Mouse (Mus musculus) CH12.LX (cell line): ENCODE results near the gene Cyp2c23. TPM values are rescaled to one million over a fixed set of nuclear protein-coding genes. Genes with fewer than 3 reads are reported as not detected.

Experiments used
- DNase-seq: peaks from one replicate; pipeline ENCODE4 v3.0.0-alpha.2; 2013; ENCODE audit errors: extremely low read depth
- H3K27ac ChIP-seq: 2 replicates; pipeline ENCODE4 v1.5.1; 2012; ENCODE audit warnings: low read depth, mild to moderate bottlenecking, control low read depth, moderate library complexity; ENCODE audit not compliant: insufficient read depth
- H3K27me3 ChIP-seq: replicated peaks from 2 replicates; pipeline ENCODE3; 2012; ENCODE audit warnings: inconsistent platforms
- H3K36me3 ChIP-seq, 2 experiments: replicated peaks in 1 of 2; 2 replicates each; pipeline versions ENCODE3 to v1.6.1; 2012; ENCODE audit warnings: inconsistent platforms in 1 of 2, low read length in 1 of 2, mild to moderate bottlenecking in 1 of 2, mixed read lengths in 1 of 2, moderate library complexity in 1 of 2; ENCODE audit not compliant: control insufficient read depth in 1 of 2, insufficient read depth in 1 of 2
- H3K4me1 ChIP-seq, 2 experiments: 2 replicates each; pipeline ENCODE4 v1.6.1; 2012; ENCODE audit warnings: inconsistent platforms in 1 of 2, moderate library complexity in 1 of 2; ENCODE audit not compliant: insufficient read depth in 2 of 2, control insufficient read depth in 1 of 2
- H3K4me2 ChIP-seq: 2 replicates; pipeline ENCODE4 v1.6.1; 2012; ENCODE audit warnings: low read depth, mild to moderate bottlenecking, control low read depth; ENCODE audit not compliant: poor library complexity, insufficient read depth, severe bottlenecking
- H3K4me3 ChIP-seq, 3 experiments: fragments of 150-350 bp in 1 of 3; sonication (generic) in 1 of 3; replicated peaks in 1 of 3; 2 replicates each; pipeline versions ENCODE3 to v1.5.1; 2011 to 2012; ENCODE audit warnings: low read depth in 2 of 3, low read length in 2 of 3, mild to moderate bottlenecking in 2 of 3, moderate library complexity in 2 of 3, control low read depth in 1 of 3, improper control_type of control experiment in 1 of 3, inconsistent platforms in 1 of 3, mixed read lengths in 1 of 3; ENCODE audit not compliant: poor library complexity in 1 of 3
- H3K79me2 ChIP-seq: replicated peaks from 2 replicates; pipeline ENCODE4 v1.6.1; 2012; ENCODE audit warnings: mild to moderate bottlenecking, moderate library complexity; ENCODE audit not compliant: control insufficient read depth, poor library complexity, insufficient read depth, severe bottlenecking; ENCODE audit errors: extremely low read depth
- H3K9ac ChIP-seq: 2 replicates; pipeline ENCODE4 v1.6.1; 2012; ENCODE audit warnings: low read depth, mild to moderate bottlenecking, control low read depth, moderate library complexity; ENCODE audit not compliant: insufficient read depth
- H3K9me3 ChIP-seq: replicated peaks from 2 replicates; pipeline ENCODE3; 2012; ENCODE audit warnings: low read length, inconsistent platforms, mixed read lengths
- BHLHE40 ChIP-seq: IDR thresholded peaks from 2 replicates; pipeline ENCODE4 v1.6.1; 2011; ENCODE audit warnings: mild to moderate bottlenecking, low read depth, low read length, improper control_type of control experiment
- CHD1 ChIP-seq: IDR thresholded peaks from 2 replicates; pipeline ENCODE4 v1.6.1; 2012; ENCODE audit warnings: low read depth, low read length, improper control_type of control experiment, inconsistent platforms
- CHD2 ChIP-seq: IDR thresholded peaks from 2 replicates; pipeline ENCODE4 v1.6.1; 2011; ENCODE audit warnings: low read length, improper control_type of control experiment
- CTCF ChIP-seq, 2 experiments: IDR thresholded peaks in 1 of 2; conservative IDR thresholded peaks in 1 of 2; 2 replicates each; pipeline ENCODE4 v1.5.1; 2011 to 2012; ENCODE audit warnings: low read depth in 2 of 2, low read length in 2 of 2, improper control_type of control experiment in 1 of 2, inconsistent platforms in 1 of 2, mild to moderate bottlenecking in 1 of 2, moderate library complexity in 1 of 2
- ELF1 ChIP-seq: IDR thresholded peaks from 2 replicates; pipeline ENCODE4 v1.6.1; 2014; ENCODE audit warnings: low read depth, mild to moderate bottlenecking, inconsistent platforms, low read length, improper control_type of control experiment
- EP300 ChIP-seq: IDR thresholded peaks from 2 replicates; pipeline ENCODE4 v1.6.1; 2011; ENCODE audit warnings: low read length, improper control_type of control experiment
- GABPA ChIP-seq: IDR thresholded peaks from 2 replicates; pipeline ENCODE4 v1.6.1; 2012; ENCODE audit warnings: low read depth, low read length, improper control_type of control experiment, inconsistent platforms; ENCODE audit not compliant: insufficient replicate concordance
- IRF4 ChIP-seq: IDR thresholded peaks from 2 replicates; pipeline ENCODE4 v1.6.1; 2014; ENCODE audit warnings: low read depth, mild to moderate bottlenecking, inconsistent platforms, low read length, improper control_type of control experiment
- JUN ChIP-seq: IDR thresholded peaks from 2 replicates; pipeline ENCODE4 v1.6.1; 2011; ENCODE audit warnings: low read depth, mild to moderate bottlenecking, low read length, improper control_type of control experiment, moderate library complexity; ENCODE audit not compliant: insufficient read depth
- JUND ChIP-seq: conservative IDR thresholded peaks from 2 replicates; pipeline ENCODE4 v1.6.1; 2011; ENCODE audit warnings: low read depth, low read length, improper control_type of control experiment
- KAT2A ChIP-seq: IDR thresholded peaks from 2 replicates; pipeline ENCODE4 v1.6.1; 2012; ENCODE audit warnings: low read length, improper control_type of control experiment, inconsistent platforms; ENCODE audit not compliant: insufficient replicate concordance
- MAFK ChIP-seq: IDR thresholded peaks from 2 replicates; pipeline ENCODE4 v1.6.1; 2011; ENCODE audit warnings: low read length, improper control_type of control experiment; ENCODE audit not compliant: insufficient replicate concordance
- MEF2A ChIP-seq: IDR thresholded peaks from 2 replicates; pipeline ENCODE4 v1.6.1; 2014; ENCODE audit warnings: low read depth, mild to moderate bottlenecking, inconsistent platforms, low read length, improper control_type of control experiment, borderline replicate concordance
- MXI1 ChIP-seq: IDR thresholded peaks from 2 replicates; pipeline ENCODE4 v1.6.1; 2011; ENCODE audit warnings: mild to moderate bottlenecking, low read depth, low read length, improper control_type of control experiment
- MYC ChIP-seq: IDR thresholded peaks from 2 replicates; pipeline ENCODE4 v1.6.1; 2011; ENCODE audit warnings: low read depth, mild to moderate bottlenecking, improper control_type of control experiment, low read length
- NRF1 ChIP-seq: IDR thresholded peaks from 2 replicates; pipeline ENCODE4 v1.6.1; 2014; ENCODE audit warnings: low read depth, mild to moderate bottlenecking, inconsistent platforms, low read length, improper control_type of control experiment, moderate library complexity
- PAX5 ChIP-seq: IDR thresholded peaks from 2 replicates; pipeline ENCODE4 v1.6.1; 2012; ENCODE audit warnings: low read length, inconsistent platforms, mixed read lengths
- POLR2A ChIP-seq: IDR thresholded peaks from 2 replicates; pipeline ENCODE4 v1.6.1; 2011; ENCODE audit warnings: low read depth, mild to moderate bottlenecking, improper control_type of control experiment, low read length
- POLR2AphosphoS2 ChIP-seq: IDR thresholded peaks from 2 replicates; pipeline ENCODE4 v1.6.1; 2011; ENCODE audit warnings: low read depth, low read length, improper control_type of control experiment
- RCOR1 ChIP-seq: conservative IDR thresholded peaks from 2 replicates; pipeline ENCODE4 v1.6.1; 2012; ENCODE audit warnings: low read depth, mild to moderate bottlenecking, inconsistent platforms, low read length, improper control_type of control experiment
- SIN3A ChIP-seq: IDR thresholded peaks from 2 replicates; pipeline ENCODE4 v1.6.1; 2012; ENCODE audit warnings: low read length, improper control_type of control experiment, inconsistent platforms
- UBTF ChIP-seq: IDR thresholded peaks from 2 replicates; pipeline ENCODE4 v1.6.1; 2012; ENCODE audit warnings: low read depth, mild to moderate bottlenecking, inconsistent platforms, low read length, improper control_type of control experiment, moderate library complexity
- USF1 ChIP-seq: IDR thresholded peaks from 2 replicates; pipeline ENCODE4 v1.6.1; 2014; ENCODE audit warnings: low read depth, mild to moderate bottlenecking, inconsistent platforms, low read length, improper control_type of control experiment
- ZC3H11A ChIP-seq: IDR thresholded peaks from 2 replicates; pipeline ENCODE4 v1.6.1; 2012; ENCODE audit warnings: low read depth, mild to moderate bottlenecking, inconsistent platforms, low read length, improper control_type of control experiment
- ZKSCAN1 ChIP-seq: IDR thresholded peaks from 2 replicates; pipeline ENCODE4 v1.6.1; 2012; ENCODE audit warnings: low read depth, inconsistent platforms, low read length, improper control_type of control experiment, borderline replicate concordance
- ZMIZ1 ChIP-seq: IDR thresholded peaks from 2 replicates; pipeline ENCODE4 v1.6.1; 2012; ENCODE audit warnings: low read depth, mild to moderate bottlenecking, inconsistent platforms, low read length, improper control_type of control experiment
- dilution Hi-C: fragments of 300-500 bp; cut with MboI; formaldehyde crosslinking; loops from 2 replicates; pipeline ENCODE4 v1.14.3; 2020; ENCODE audit warnings: low sequenced_read_pairs; ENCODE audit not compliant: extremely low pct_unique_long_range_greater_than_20kb, extremely low pct_ligation_motif_present
- in situ Hi-C: fragments of 300-500 bp; cut with MboI; formaldehyde crosslinking; loops from 3 replicates; pipeline ENCODE4 v1.14.3; 2019; ENCODE audit warnings: low sequenced_read_pairs, low pct_ligation_motif_present, low pct_unique_long_range_greater_than_20kb, mixed read lengths
- polyA plus RNA-seq: library from polyadenylated mRNA; unstranded; fragments of >175 nt; gene quantifications from 2 replicates; pipeline ENCODE4 v1.2.1, GENCODE M21; 2012; ENCODE audit warnings: low read depth; ENCODE audit not compliant: insufficient read length
- total RNA-seq, 2 experiments: library from RNA; depleted of rRNA; stranded (reverse); fragments of 300-350 nt in 1 of 2; fragments of >200 nt in 1 of 2; gene quantifications; 2 replicates each; pipeline ENCODE4 v1.2.3; 2012 to 2014

Cyp2c23 gene
- total and polyA plus RNA-seq, 3 experiments, result 0.11 to 0.13 TPM; not detected in 1

GRCm38 (mm10) chr19:44063773-44064172 is 34.8 kb upstream of the Cyp2c23 start:
- dilution Hi-C loops (no loop called here), in situ Hi-C loops (no loop called here)
- Histone ChIP-seq H3K79me2 (peaks cover 8% of the 10 kb centered on the region), H3K4me2 (no peak overlapping the region), H3K9me3 (no peaks in the 10 kb centered on the region), H3K36me3 (peaks cover 23 to 59% of the 10 kb centered on the region in 2 experiments)
- DNase-seq, result no peak
- no peak for TF ChIP-seq RCOR1
- TF ChIP-seq, all 38 proteins: peak for 0
- Histone ChIP-seq H3K27me3 (no peaks in the 10 kb centered on the region), H3K4me1 (peaks cover 3 to 37% of the 10 kb centered on the region in 2 experiments; a peak in 3 of 4 replicates), H3K9ac (no peak overlapping the region), H3K27ac (no peak overlapping the region), H3K4me3 (no peak overlapping the region)

DNA sequence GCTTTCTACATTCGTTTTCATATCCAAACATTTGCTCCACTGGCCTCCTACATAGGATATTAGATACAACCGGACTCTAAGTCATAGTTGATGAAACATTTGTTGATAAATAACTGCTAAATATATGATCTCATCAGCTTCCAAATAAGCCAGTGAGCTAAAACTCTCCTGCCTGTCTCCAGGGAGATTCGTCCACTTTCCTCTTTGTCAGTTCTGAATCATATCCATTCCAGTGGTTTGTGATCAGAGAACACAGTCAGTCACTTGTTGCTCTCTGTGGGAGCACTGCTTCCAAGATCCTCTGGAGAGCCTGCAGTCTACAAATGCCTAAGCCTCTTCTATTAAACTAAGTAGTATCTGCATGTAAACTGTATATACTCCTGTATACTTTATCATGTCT is 31.2 kb upstream of the Cyp2c23 start:
- Histone ChIP-seq H3K9me3 (no peaks in the 10 kb centered on the region), H3K4me2 (no peak overlapping the region)
- in situ Hi-C loops, result no loop called here

GRCm38 (mm10) chr19:44055173-44055826 is 26.3 kb upstream of the Cyp2c23 start:
- Histone ChIP-seq H3K4me2 (no peak overlapping the region), H3K9me3 (no peaks in the 10 kb centered on the region), H3K4me1 (peaks cover 0 to 17% of the 10 kb centered on the region in 2 experiments; a peak in 1 of 4 replicates), H3K4me3 (no peak overlapping the region), H3K27me3 (no peaks in the 10 kb centered on the region), H3K9ac (no peak overlapping the region), H3K79me2 (no peaks in the 10 kb centered on the region), H3K36me3 (peaks cover 41 to 64% of the 10 kb centered on the region in 2 experiments), H3K27ac (no peak overlapping the region)
- in situ Hi-C loops, result no loop called here
- TF ChIP-seq CTCF (conservative IDR thresholded peaks at IDR 0.05 in 1 of 2, IDR thresholded peaks at IDR 0.05 in 1 of 2; ENCODE audit: low read depth in 2 of 2, low read length in 2 of 2) (no peak), USF1 (no peak), MXI1 (no peak), CHD2 (no peak), ZKSCAN1 (no peak), RCOR1 (no peak), NRF1 (no peak), MAFK (no peak), MYC (no peak), POLR2AphosphoS2 (no peak), CHD1 (no peak), EP300 (no peak)
- dilution Hi-C loops, result no loop called here
- DNase-seq, result no peak

More for the DNA sequence above, 31.2 kb upstream of the Cyp2c23 start:
- no peak overlapping the region for H3K9ac ChIP-seq
- TF ChIP-seq JUN (no peak), ELF1 (no peak), JUND (no peak), IRF4 (no peak), EP300 (no peak), UBTF (no peak), POLR2A (no peak), ZMIZ1 (no peak), PAX5 (no peak), MEF2A (no peak), GABPA (no peak), MAFK (no peak), MXI1 (no peak), SIN3A (no peak), ZC3H11A (no peak), CHD2 (no peak), BHLHE40 (no peak), USF1 (no peak), NRF1 (no peak), KAT2A (no peak)
- no peak overlapping the region for H3K27ac ChIP-seq
- peaks cover 0 to 16% of the 10 kb centered on the region in 2 experiments; a peak in 1 of 4 replicates for H3K4me1 ChIP-seq
- no peak overlapping the region for H3K4me3 ChIP-seq
- no peak for DNase-seq
- H3K36me3 ChIP-seq, result peaks cover 40 to 78% of the 10 kb centered on the region in 2 experiments
- H3K27me3 ChIP-seq, result no peaks in the 10 kb centered on the region
- no peaks in the 10 kb centered on the region for H3K79me2 ChIP-seq
- dilution Hi-C loops, result no loop called here
